Mouse (Mus musculus) heart, adult 2 months (tissue): ENCODE measurements around the gene Tax1bp1. TPM values are rescaled to one million over a fixed set of nuclear protein-coding genes. Genes with fewer than 3 reads are reported as not detected.

Experiments used
- DNase-seq, 2 experiments: peaks; one replicate each; pipeline ENCODE4 v3.0.0; 2021
- H3K27ac ChIP-seq: fragments of 200-600 bp; 2 replicates; pipeline ENCODE4 v1.8.1; 2022
- H3K27me3 ChIP-seq: fragments of 200-500 bp; 2 replicates; pipeline ENCODE4 v1.6.1; 2012; ENCODE audit warnings: mild to moderate bottlenecking, low read length, inconsistent platforms, mixed read lengths; ENCODE audit not compliant: control insufficient read depth, insufficient read depth
- H3K36me3 ChIP-seq: fragments of 200-500 bp; 2 replicates; pipeline ENCODE4 v1.6.1; 2012; ENCODE audit warnings: low read length, inconsistent platforms; ENCODE audit not compliant: control insufficient read depth, insufficient read depth
- H3K4me1 ChIP-seq: fragments of 200-500 bp; 2 replicates; pipeline ENCODE4 v1.6.1; 2011; ENCODE audit warnings: low read length; ENCODE audit not compliant: control insufficient read depth, insufficient read depth
- H3K4me3 ChIP-seq: fragments of 200-600 bp; 2 replicates; pipeline ENCODE4 v1.8.1; 2022
- H3K79me2 ChIP-seq: fragments of 200-500 bp; replicated peaks from 2 replicates; pipeline ENCODE4 v1.6.1; 2012; ENCODE audit warnings: mild to moderate bottlenecking, inconsistent platforms, low read length, moderate library complexity, mixed read lengths; ENCODE audit not compliant: control insufficient read depth, insufficient read depth
- H3K9ac ChIP-seq: fragments of 200-500 bp; 2 replicates; pipeline ENCODE4 v1.6.1; 2012; ENCODE audit warnings: low read depth, mild to moderate bottlenecking, control low read depth, inconsistent platforms, low read length, mixed read lengths
- CTCF ChIP-seq: fragments of 200-600 bp; IDR thresholded peaks from 2 replicates; pipeline ENCODE4 v1.8.1; 2022; ENCODE audit warnings: antibody characterized with exemption, mild to moderate bottlenecking, moderate library complexity
- EP300 ChIP-seq: fragments of 200-500 bp; IDR thresholded peaks from 2 replicates; pipeline ENCODE4 v1.6.1; 2011; ENCODE audit warnings: low read depth, low read length, control low read depth; ENCODE audit not compliant: insufficient read depth
- POLR2A ChIP-seq: fragments of 200-500 bp; IDR thresholded peaks from 2 replicates; pipeline ENCODE4 v1.6.1; 2011; ENCODE audit warnings: mild to moderate bottlenecking, low read depth, low read length, control low read depth; ENCODE audit not compliant: insufficient read depth
- WGBS: fragments of 180-500 bp; shearing (Covaris S2); methylation state at CpG from one replicate; pipeline ENCODE4 v1.1.7; 2018; 5-methylcytosine and 5-hydroxymethylcytosine counted together
- intact Hi-C: fragments of 180-260 bp; cut with DNase I; formaldehyde crosslinking; loops from one replicate; pipeline ENCODE4 v1.15.1; 2025
- polyA plus RNA-seq: library from polyadenylated mRNA; depleted of rRNA; stranded (reverse); fragments of >200 nt; gene quantifications from 2 replicates; pipeline ENCODE4 v1.2.3, GENCODE M21; 2012; rRNA removed
- total RNA-seq, 2 experiments: library from RNA; stranded (reverse); gene quantifications; 2 replicates each; pipeline ENCODE4 v1.2.3; 2021

Tax1bp1 gene
- total and polyA plus RNA-seq, 3 experiments = 26.1 to 124 (median 110) TPM

- H3K9ac ChIP-seq = no peak overlapping the region
- no peak overlapping the region for H3K4me3 ChIP-seq
- peaks cover 9% of the 10 kb centered on the region for H3K4me1 ChIP-seq
- H3K79me2 ChIP-seq = no peaks in the 10 kb centered on the region
- peak; percentile 34 to 38 for DNase-seq
- TF ChIP-seq EP300 (no peak), CTCF (no peak), POLR2A (no peak)
- no peaks in the 10 kb centered on the region for H3K27me3 ChIP-seq
- peak overlapping the region; percentile 36 for H3K27ac ChIP-seq
- intact Hi-C loops = loop anchor here (5.0 kb wide), 1 partner anchor 41 kb away; no protein-coding TSS in a partner anchor
- WGBS = 54% methylated on average over 1 of the region's 1 CpGs
- no peaks in the 10 kb centered on the region for H3K36me3 ChIP-seq
Observed at GRCm38 (mm10) chr6:52796691-52797090, 83.2 kb downstream of the Tax1bp1 start.

- no peak overlapping the region for H3K4me3 ChIP-seq
- TF ChIP-seq EP300 (no peak), CTCF (peak; percentile 30; the same call in 1 of the 2 replicates)
- no peaks in the 10 kb centered on the region for H3K36me3 ChIP-seq
- peaks cover 8% of the 10 kb centered on the region for H3K4me1 ChIP-seq
- no peaks in the 10 kb centered on the region for H3K27me3 ChIP-seq
- 67% methylated on average over 6 of the region's 6 CpGs for WGBS
- H3K9ac ChIP-seq = no peak overlapping the region
- no peaks in the 10 kb centered on the region for H3K79me2 ChIP-seq
- intact Hi-C loops = loop anchor here (5.0 kb wide), 1 partner anchor 40 kb away; no protein-coding TSS in a partner anchor
- no peak for DNase-seq
- no peak overlapping the region; the same call in 1 of the 2 replicates for H3K27ac ChIP-seq
Observed at GRCm38 (mm10) chr6:52797252-52797800, 83.8 kb downstream of the Tax1bp1 start.

- no peaks in the 10 kb centered on the region for H3K79me2 ChIP-seq
- TF ChIP-seq EP300 (peak; percentile 78; the same call in 1 of the 2 replicates), CTCF (no peak), POLR2A (peak; percentile 45; the same call in 1 of the 2 replicates)
- peak overlapping the region; percentile 3; the same call in 1 of the 2 replicates for H3K4me3 ChIP-seq
- peak overlapping the region; percentile 16; the same call in 1 of the 2 replicates for H3K9ac ChIP-seq
- peak overlapping the region; percentile 20; the same call in 1 of the 2 replicates for H3K27ac ChIP-seq
- DNase-seq = peak; percentile 39 to 67
- intact Hi-C loops = no loop called here
- H3K4me1 ChIP-seq = peaks cover 2% of the 10 kb centered on the region
- H3K36me3 ChIP-seq = no peaks in the 10 kb centered on the region
- no peaks in the 10 kb centered on the region for H3K27me3 ChIP-seq
- 38% methylated on average over 9 of the region's 9 CpGs for WGBS
Observed at GRCm38 (mm10) chr6:52802181-52802580, 88.7 kb downstream of the Tax1bp1 start.

GRCm38 (mm10) chr6:52805237-52805856 lies 91.8 kb downstream of the Tax1bp1 start:
- Histone ChIP-seq H3K9ac (no peak overlapping the region), H3K36me3 (no peaks in the 10 kb centered on the region), H3K4me1 (peaks cover 2% of the 10 kb centered on the region), H3K4me3 (no peak overlapping the region), H3K27me3 (no peaks in the 10 kb centered on the region), H3K79me2 (no peaks in the 10 kb centered on the region), H3K27ac (no peak overlapping the region)
- intact Hi-C loops = no loop called here
- 87% methylated on average over 3 of the region's 3 CpGs for WGBS
- no peak for TF ChIP-seq CTCF
- no peak for TF ChIP-seq POLR2A
- TF ChIP-seq EP300 = no peak
- DNase-seq = no peak

Other genes with a start within 250 kb of the Tax1bp1 start
- 100 to 1,000 TPM; 218 to 263 TPM for gene Hibadh, start 73.3 kb upstream of the Tax1bp1 start, total RNA-seq
- 170 and 260 TPM in 2 replicates for gene Hibadh, start 73.3 kb upstream of the Tax1bp1 start, polyA plus RNA-seq